Mouse (Mus musculus): ENCODE measurements around the gene Pex3.

Gene Pex3

GRCm38 (mm10) chr10:13552646-13553497 lies at the start of gene Pex3, which contains the start of gene Adat2:
Gene Pex3, minus strand, starts transcription at chr10:13553142.
Gene Adat2, plus strand, starts transcription at chr10:13552894.
- peak; percentile 90 for DNase-seq (ENCODE audit: low spot score)

- no peak for DNase-seq (ENCODE audit: low spot score)
These were observed 48.0 kb upstream of the Pex3 start for GRCm38 (mm10) chr10:13600926-13601325.

- DNase-seq (ENCODE audit: low spot score): no peak
These were observed 44.5 kb upstream of the Pex3 start for GRCm38 (mm10) chr10:13597491-13597890.

- no peak for DNase-seq (ENCODE audit: low spot score)
These were observed 43.9 kb upstream of the Pex3 start for GRCm38 (mm10) chr10:13596866-13597265.

DNA sequence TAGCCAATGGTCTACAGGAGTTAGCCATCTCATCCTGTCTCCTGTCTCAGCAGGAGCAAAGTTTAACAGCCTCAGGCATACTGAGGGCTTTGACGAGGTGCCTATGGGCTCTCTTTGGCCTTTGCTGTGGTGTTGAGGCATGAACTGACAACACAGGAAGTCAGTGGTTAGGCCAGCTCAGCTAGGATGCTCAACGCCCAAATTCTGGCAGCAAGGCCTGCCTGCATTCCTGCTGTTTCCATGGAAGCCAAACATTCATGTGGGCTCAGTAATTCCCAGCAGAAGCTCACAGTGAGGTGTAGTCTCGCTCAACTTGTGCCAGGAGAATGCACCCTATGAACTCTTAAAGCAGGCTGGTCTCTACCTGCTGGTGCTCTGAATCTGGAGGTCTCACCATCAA lies 43.1 kb upstream of the Pex3 start:
- no peak for DNase-seq (ENCODE audit: low spot score)

DNA sequence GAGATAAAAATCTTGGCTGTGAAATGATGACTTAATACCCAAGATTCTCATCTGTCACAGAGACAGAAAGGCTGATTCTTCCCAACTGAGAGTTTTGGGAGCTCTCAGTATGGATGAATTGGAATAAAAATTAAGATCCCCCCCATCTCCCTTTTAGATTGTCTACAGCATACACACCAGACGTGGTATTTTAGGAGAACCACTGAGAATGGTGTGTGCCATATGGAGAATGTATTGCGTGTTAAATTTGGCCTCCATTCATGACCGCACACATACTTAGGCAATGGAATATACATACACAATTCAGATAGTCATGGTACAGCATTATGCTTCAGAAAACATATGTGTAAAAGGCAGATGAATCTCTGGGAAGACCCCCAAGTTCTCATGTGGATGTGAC lies 40.6 kb upstream of the Pex3 start:
- DNase-seq (ENCODE audit: low spot score): no peak

DNA sequence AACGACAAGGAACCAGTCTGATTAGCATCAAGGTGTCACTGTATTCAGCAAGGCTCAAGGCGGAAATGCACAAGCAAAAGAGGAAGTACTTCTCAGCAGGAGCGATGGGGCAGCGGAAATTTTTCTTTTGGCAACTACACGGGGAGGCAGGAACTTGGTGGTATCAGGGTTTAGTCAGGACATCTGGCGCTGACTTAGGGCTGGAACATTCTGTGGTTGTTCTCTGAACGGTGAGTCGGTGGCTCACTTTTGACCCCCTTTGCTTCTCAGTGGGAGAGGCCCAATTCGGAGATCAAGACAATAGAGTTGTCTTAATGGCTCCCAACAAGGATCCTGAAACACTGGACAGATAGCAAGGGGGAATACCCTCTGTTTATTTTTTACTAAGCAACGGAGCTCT lies 39.3 kb upstream of the Pex3 start:
- no peak for DNase-seq (ENCODE audit: low spot score)

DNA sequence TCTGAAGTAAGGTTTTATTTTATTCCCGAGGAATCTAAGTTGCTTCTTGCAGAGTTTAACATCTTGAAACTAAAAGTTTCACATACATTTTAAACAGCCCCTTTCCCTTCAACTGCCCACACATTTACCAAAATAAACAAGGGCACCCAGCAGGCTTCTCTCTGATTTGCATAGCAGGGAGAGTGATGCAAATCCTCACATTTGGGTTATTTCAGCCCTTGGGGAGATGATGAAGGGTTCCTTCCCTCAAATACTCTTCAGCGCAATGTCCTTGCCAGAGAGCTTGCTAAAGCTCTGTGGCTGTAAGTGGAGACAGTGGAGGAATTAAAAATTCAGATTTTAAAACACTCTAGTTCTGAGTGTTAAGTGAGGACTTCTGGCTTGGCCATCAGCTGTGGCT lies 35.0 kb upstream of the Pex3 start:
- DNase-seq (ENCODE audit: low spot score): no peak

GRCm38 (mm10) chr10:13577123-13577522 lies 24.2 kb upstream of the Pex3 start:
- DNase-seq (ENCODE audit: low spot score): no peak

- no peak for DNase-seq (ENCODE audit: low spot score)
These were observed 19.5 kb upstream of the Pex3 start for GRCm38 (mm10) chr10:13572410-13572809.

DNA sequence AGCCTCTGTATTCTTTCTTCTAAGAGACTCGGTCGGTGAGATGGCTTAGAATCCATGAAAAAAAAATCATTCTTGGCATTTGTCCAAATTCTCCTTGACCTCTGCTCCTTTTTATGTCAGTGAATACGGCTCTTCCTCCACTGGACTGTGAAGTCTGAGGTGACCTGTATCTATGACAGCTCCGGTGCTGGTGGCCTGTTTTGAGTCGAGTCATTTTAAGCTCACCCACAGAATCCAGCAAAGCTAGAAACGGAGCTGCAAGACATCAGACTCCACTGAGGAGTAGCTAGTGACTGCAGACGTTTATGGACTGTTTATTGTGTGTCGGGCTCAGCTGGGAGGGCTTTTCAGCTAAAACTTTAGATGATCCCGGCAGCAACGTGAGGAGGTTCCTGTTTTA lies 19.1 kb upstream of the Pex3 start:
- DNase-seq (ENCODE audit: low spot score): no peak

DNA sequence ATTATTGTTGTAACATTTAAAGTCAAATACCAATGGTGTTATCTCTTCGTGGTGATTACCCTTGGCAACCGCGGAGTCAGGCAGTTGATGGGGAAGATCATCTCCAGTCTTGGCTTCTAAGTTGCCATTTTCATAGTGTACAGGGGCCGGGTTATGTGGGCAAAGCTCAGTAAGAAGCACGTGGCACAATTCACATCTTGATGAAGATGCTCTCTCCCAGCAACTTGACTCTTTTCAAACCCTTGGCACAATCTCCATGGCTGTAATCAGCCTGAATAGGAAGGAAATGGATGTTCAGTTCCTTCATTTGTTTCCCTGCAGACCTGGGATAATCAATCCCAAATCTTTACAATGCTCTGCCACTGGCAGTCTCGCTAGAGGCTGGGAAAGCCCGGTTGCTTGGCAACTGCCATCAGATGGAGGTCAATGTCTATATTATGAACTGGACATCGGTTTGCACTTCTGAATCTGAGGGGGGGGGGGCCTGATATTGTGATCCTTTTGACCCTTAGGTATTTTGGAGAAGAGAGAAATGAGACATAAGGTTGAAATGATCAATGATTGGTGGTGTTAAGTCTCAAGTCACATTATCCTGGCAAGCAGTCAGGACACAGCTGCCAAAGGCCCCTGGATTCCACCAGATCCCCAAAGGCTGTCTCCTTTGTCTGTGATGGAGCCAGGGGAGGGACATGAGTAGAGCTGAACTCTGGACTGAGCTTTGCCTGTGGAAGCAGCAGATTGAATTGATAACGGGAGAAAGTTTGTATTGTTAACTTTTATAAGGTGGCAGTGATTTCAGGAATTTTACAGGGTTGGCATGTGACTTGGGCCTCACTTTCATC lies 18.0 kb upstream of the Pex3 start:
- DNase-seq (ENCODE audit: low spot score): no peak

DNA sequence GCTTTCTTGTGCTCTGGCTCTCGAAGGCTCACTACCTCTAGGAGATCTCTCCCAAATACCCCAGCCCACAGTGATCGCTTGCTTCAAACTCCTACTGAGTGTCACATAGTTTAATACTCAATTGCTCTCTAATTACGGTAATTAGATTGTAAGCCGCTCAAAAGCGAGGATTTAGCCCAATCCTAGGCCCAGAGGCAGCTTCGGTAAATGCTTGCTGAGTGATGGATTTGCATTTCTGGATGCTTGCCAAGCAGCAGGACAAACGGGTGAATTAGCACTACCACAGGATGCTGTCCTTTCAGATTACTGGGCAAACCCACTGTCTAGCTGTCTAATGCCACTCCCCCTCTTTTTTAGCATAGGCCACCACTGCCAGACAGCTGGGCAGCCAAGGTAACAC lies 16.9 kb upstream of the Pex3 start:
- DNase-seq (ENCODE audit: low spot score): no peak

GRCm38 (mm10) chr10:13566393-13566792 lies 13.5 kb upstream of the Pex3 start:
- no peak for DNase-seq (ENCODE audit: low spot score)

GRCm38 (mm10) chr10:13565080-13565448 lies 12.1 kb upstream of the Pex3 start:
- no peak for DNase-seq (ENCODE audit: low spot score)

- DNase-seq (ENCODE audit: low spot score): peak; percentile 38
These were observed 11.6 kb upstream of the Pex3 start for GRCm38 (mm10) chr10:13564364-13565079.

DNA sequence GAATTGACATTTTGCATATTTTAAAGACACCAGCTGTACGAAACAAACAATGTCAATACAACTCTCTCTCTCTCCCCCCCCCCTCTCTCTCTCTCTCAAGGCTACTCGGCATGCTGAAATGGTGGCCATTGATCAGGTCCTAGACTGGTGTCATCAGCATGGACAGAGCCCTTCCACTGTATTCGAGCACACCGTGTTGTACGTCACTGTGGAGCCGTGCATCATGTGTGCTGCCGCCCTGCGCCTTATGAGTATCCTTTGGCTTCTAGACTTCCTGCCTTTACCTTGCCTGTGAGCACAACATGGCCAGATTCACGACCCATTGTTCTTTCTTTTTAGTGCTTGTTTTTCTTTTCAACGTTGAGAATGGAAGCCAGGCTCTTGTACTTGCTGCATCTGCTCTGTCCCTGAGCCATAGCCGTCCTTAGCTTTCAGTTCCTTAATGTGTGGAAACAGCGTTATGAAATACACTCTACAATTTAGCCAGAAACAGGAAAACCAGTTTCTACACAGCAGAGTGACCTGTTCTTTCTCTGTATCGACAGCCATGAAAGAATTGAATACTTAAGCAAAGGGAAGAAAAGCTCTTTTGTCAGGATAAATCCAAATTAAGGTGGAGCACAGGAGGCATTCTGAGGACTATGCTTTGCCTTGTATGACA lies 7.2 kb upstream of the Pex3 start:
- DNase-seq (ENCODE audit: low spot score): no peak

- no peak for DNase-seq (ENCODE audit: low spot score)
These were observed 1.4 kb upstream of the Pex3 start for GRCm38 (mm10) chr10:13554316-13554715.

DNA sequence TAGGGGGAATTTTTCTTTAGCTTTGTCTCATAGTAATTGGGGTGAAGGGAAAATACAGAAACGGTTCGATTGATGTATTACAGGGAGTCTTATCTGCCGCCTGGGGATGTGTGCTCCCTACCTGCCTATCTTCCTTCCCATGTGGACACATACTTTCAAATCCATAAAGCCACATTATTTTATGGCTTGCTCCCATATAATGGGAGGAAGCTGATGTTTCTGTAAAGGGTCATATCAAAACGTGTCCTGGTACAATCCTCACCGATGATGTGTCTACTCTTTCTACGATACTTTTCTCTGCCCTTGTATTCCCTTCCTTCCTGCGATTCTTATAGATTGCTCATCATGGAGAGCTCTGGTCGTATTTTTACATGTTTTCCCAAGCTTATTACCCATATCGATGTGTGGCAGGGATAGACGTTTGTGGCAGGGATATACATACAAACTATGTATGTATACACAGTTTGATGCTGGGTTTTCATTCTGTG lies 600 bp upstream of the Pex3 start:
- no peak for DNase-seq (ENCODE audit: low spot score)

- DNase-seq (ENCODE audit: low spot score): peak; percentile 36
These were observed 11.2 kb downstream of the Pex3 start for GRCm38 (mm10) chr10:13541721-13542120.

- no peak for DNase-seq (ENCODE audit: low spot score)
These were observed 13.1 kb downstream of the Pex3 start for GRCm38 (mm10) chr10:13539769-13540333.

Data from lung, postnatal 25 days (tissue).